Mouse (Mus musculus) large intestine, adult 2 months (tissue): ENCODE data around the gene Pga5. TPM values are rescaled to one million over a fixed set of nuclear protein-coding genes. Genes with fewer than 3 reads are reported as not detected.

ENCODE experiments used
- DNase-seq: peaks from one replicate; pipeline ENCODE4 v3.0.0-alpha.2; 2012; ENCODE audit warnings: low read depth, low spot score
- WGBS: fragments of 180-500 bp; shearing (Covaris S2); methylation state at CpG from one replicate; pipeline ENCODE4 v1.1.7; 2018; 5-methylcytosine and 5-hydroxymethylcytosine counted together
- polyA plus RNA-seq: library from polyadenylated mRNA; depleted of rRNA; stranded (reverse); fragments of >200 nt; gene quantifications from 2 replicates; pipeline ENCODE4 v1.2.3, GENCODE M21; 2012; rRNA removed

Gene Pga5
- 0.09 TPM in 1 of 2 replicates, not detected in the other for polyA plus RNA-seq

- WGBS: 24% methylated on average over 6 of the region's 6 CpGs
- DNase-seq: peak; percentile 50
Observed at GRCm38 (mm10) chr19:10677915-10678771, at the start of gene Pga5. Gene Pga5 (minus strand): TSS chr19:10678071.

- 79% methylated on average over 13 of the region's 13 CpGs for WGBS
Observed at GRCm38 (mm10) chr19:10724629-10725363, 46.9 kb upstream of the Pga5 start.

DNA sequence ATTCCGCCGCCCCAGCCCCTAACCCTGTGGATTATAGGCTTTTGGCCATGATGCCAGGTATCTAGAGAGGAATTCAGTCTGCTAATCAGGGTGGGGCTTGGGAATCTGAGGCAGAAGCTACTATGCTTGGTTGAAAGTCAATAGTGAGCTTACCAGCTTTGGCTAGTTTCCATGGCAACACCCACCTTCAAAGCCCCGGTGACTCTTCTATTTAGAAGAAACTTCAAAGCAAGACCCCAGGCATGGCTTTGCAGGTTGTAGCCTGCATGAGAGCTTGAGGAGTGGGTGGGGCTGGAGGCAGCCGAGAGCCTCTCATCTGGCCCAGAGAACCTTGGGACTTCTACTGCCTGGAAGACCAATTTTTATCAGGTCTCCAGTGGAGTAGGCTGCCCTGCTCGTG lies 45.8 kb upstream of the Pga5 start:
- WGBS: 32% methylated on average over 5 of the region's 5 CpGs
- no peak for DNase-seq

More at GRCm38 (mm10) chr19:10724629-10725363, 46.9 kb upstream of the Pga5 start:
- no peak for DNase-seq

- DNase-seq: no peak
- WGBS: 25% methylated on average over 13 of the region's 13 CpGs
Observed at GRCm38 (mm10) chr19:10723084-10723483, 45.2 kb upstream of the Pga5 start.

DNA sequence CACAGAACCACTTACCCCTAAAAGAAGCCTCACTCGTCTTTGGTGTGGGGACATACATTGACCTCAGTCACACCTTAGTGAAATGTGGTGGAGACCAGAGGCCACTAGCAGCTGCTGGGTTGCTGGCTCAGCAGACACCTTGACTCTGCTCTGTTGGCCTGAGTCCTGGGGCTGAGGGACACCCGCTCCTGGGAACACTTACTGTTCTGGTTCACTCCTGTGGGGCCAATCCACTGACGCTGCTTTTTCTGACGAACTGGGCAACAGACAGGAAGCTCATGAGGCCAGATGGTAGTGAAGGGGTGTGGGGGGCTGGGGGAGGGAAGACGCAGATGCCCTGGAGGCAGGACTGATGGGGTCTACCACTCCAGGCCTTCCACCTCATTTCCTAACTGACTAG lies 43.2 kb upstream of the Pga5 start:
- WGBS: 63% methylated on average over 5 of the region's 5 CpGs
- DNase-seq: no peak

- DNase-seq: no peak
- WGBS: 40% methylated on average over 3 of the region's 3 CpGs
Observed at GRCm38 (mm10) chr19:10720524-10720923, 42.7 kb upstream of the Pga5 start.

DNA sequence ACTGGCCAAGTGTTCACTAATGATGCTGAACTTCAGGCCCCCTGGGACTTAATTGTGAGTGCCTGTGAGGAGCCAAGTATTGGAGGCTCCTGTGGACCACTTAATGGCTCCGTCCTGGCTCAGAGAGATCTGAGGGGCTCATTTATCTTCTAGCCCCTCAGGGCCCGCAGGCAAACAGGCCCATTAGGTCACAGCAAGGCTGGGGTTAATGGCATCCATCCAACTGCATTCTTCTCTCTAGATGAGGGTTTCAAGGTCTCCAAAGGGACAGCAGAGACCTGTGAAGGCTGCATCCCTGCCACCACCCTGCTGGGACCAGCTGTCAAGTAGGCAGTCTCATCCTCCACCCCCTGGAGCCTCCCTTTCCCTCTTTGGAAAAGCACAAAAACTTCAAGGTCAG lies 41.9 kb upstream of the Pga5 start:
- WGBS: 48% methylated on average over 2 of the region's 2 CpGs
- DNase-seq: no peak

DNA sequence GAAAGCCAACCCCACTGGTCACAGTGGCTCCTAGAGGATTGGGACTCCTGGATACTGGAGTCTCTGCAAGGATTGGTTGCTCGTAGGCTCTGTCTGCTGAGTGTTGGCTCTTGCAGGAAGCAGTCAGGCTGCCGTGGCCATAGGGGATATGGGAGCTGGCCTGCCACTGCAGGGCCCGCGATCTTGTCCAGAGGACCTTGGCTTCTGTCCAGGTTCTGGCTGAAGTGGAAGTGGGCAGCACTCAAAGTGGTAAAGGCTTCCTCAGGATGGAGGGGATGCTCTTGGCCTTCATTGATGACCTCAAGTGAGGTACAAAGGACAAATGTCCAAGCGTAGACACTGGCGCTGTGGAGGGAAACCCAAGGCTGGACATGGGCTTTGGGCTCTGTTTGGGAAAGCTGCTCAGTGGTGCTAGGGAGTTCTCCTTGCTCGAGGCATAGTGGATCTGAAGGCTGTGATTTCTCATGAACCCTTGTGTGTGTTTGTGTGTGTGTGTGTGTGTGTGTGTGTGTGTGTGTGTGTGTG lies 40.4 kb upstream of the Pga5 start:
- no peak for DNase-seq
- 63% methylated on average over 7 of the region's 7 CpGs for WGBS

- DNase-seq: no peak
- 88% methylated on average over 6 of the region's 6 CpGs for WGBS
Observed at GRCm38 (mm10) chr19:10715476-10715875, 37.6 kb upstream of the Pga5 start.

GRCm38 (mm10) chr19:10714682-10715475 lies 37.0 kb upstream of the Pga5 start:
- 44% methylated on average over 4 of the region's 4 CpGs for WGBS
- peak; percentile 37 for DNase-seq

DNA sequence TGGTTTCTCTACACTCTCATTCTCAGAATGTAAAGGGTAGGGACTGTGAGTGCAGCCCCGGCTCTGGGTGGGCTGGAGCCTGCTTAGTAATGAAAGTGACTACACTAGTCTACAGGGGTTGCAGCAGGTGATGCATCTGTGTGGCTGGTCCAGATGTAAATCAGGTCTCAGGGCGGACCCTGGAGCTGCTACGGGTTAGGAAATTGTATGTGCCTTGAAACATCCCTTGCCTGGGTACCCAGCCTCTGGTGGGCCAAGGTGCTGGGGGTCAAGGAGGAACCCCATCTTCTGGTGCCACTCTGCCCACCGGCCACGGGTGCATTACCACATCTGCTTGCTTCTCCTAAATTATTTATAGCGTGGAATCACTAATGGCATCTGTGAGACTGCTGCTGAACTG lies 36.3 kb upstream of the Pga5 start:
- 76% methylated on average over 6 of the region's 6 CpGs for WGBS
- no peak for DNase-seq

DNA sequence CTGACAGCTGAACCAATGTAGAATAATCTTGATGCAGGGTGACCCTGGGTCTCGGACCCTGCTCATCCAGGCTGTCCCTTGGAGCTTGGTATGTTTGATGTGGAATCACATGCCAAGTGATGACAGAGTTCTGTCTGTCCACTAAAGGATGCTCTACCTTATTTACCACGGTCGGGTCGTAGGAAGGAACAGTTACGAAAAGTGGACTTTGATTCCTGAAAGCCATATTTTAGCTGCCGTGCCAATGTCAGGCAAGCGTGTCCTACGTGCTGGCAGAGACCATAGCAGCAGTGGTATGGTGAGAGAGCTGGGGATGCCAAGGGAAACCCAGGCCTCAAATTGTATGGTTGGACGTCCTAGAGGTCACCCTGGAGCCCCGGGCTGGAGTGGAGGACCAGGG lies 35.7 kb upstream of the Pga5 start:
- WGBS: 70% methylated on average over 10 of the region's 10 CpGs
- DNase-seq: no peak

DNA sequence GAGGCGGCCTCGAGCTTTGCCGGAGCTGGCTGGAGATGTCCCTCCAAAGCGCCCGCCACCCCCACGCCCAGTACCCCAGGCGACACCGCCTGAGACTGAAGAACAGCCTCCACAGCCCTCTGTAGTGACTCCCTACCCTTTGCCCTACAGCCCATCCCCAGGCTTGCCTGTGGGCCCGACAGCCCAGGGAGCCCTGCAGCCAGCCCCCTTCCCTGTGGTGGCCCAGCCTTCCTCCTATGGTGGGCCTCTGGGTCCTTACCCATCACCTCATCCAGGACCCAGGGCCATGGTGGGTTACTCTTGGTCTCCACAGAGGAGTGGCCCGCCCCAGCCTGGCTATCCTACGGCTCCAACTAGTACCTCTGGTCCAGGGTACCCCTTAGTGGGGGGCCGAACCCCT lies 34.8 kb upstream of the Pga5 start:
- WGBS: 91% methylated on average over 12 of the region's 12 CpGs
- DNase-seq: no peak

- 91% methylated on average over 7 of the region's 7 CpGs for WGBS
- DNase-seq: no peak
Observed at GRCm38 (mm10) chr19:10712194-10712593, 34.3 kb upstream of the Pga5 start.

DNA sequence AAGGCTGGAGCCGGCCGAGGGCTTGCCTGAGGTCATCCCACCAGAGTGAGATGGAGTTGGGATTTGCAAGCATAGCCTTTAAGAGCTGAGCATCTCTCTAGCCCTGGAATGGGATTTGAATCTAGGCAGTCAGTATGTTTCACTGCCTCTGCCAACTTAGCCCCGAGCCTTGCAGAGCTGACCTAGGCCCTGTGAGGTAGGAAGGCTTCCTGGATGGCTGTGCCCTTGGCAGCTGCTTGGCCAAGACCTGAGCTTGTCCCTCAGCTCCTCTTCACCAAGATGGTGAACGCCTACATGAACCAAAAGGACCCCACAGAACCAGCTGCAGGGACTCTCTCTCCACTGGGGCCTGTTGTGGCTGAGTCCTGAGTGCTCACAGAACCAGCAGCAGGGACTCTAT lies 32.9 kb upstream of the Pga5 start:
- 94% methylated on average over 4 of the region's 4 CpGs for WGBS
- no peak for DNase-seq

- 78% methylated on average over 9 of the region's 9 CpGs for WGBS
- no peak for DNase-seq
Observed at GRCm38 (mm10) chr19:10710088-10710511, 32.2 kb upstream of the Pga5 start.

GRCm38 (mm10) chr19:10709360-10710087 lies 31.7 kb upstream of the Pga5 start:
- peak; percentile 74 for DNase-seq
- WGBS: 21% methylated on average over 8 of the region's 8 CpGs

DNA sequence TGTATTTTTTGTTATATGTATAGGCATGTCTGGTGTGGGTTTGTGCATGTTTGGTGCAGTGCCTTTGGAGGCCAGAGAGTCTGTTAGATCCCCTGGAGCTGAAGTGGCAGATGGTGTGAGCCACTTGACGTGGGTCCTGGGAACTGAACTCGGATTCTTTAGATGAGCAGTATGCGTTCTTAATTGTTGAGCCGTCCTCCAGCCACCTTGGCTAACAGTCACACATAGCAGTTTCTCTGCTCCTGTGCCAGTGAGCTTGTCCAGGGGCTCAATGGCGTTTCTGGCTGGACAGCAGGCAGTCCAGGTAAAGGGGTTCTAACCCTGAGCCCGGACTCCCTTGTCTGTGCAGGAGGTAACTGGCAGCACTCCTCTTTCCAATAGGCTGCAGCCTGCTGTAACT lies 31.0 kb upstream of the Pga5 start:
- WGBS: 77% methylated on average over 6 of the region's 6 CpGs
- DNase-seq: no peak

GRCm38 (mm10) chr19:10707881-10708280 lies 30.0 kb upstream of the Pga5 start:
- no peak for DNase-seq

More at GRCm38 (mm10) chr19:10707881-10708280, 30.0 kb upstream of the Pga5 start:
- 90% methylated on average over 1 of the region's 1 CpGs for WGBS
